Mouse (Mus musculus): ENCODE data around the gene Fkbp4. TPM values are rescaled to one million over a fixed set of nuclear protein-coding genes. Genes with fewer than 3 reads are reported as not detected.
"Not testable (repeated sequence)": the region's sequence is repeated elsewhere in the genome, so short reads cannot be mapped to it uniquely, and the experiment has no call there.

Gene Fkbp4
- polyA plus RNA-seq, 1 experiment from 2014 or later = 295 TPM

DNA sequence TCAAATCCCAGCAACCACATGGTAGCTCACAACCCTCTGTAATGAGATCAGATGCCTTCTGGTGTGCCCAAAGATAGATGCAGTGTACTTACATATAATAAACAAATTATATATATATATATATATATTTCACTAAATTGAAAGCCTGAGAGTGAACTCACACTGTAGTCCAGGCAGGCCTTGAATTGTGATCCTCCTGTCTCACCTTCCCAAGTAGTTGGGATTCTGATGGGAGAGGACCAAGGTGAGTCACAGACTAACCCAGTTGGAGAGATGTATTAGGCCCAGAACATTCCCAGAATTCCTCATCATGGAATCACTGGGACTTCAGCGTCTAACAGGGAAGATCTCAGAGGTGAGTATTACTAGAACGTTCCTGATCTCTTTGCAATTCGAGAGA, 39.5 kb downstream of the Fkbp4 start, which contains the start of gene Nrip2:
Gene Nrip2 (plus strand): TSS at position 301 of the 400 bp plus-strand sequence.
- no peak for ATAC-seq (ENCODE audit: low read depth)

DNA sequence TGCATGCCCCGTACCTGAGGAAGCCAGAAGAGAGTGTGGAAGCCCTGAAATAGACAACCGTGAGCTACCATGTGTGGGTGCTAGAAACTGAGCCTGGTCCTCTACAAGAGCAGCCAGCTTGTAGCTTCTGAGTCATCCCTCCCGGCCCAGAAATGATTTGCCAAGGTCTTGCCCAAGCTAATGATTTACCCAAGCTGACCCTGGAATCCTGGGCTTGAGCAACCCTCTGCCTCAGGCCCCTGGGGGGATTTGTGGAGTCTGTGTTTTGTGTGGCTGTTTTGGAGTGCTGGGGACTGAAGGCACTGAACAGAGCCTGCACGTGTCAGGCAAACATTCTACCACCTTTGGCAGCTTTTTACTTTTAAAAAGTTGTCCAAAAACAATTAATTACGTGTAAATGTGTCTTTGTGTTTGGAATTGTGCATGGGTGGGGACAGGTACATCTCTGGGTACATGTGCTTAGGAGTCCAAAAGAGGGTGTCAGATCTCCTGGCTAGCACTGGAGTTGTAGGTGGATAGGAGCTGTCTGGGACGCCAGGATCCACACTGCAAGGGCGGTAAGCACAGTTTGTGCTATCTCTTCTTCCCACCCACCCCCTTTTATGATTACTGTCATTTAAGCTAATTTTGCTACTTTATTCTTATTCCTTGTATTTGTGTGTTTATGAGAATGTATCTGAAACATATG, 40.8 kb downstream of the Fkbp4 start:
- WGBS = 80% methylated on average over 7 of the region's 7 CpGs
- Histone ChIP-seq H3K27ac (replicated peaks; ENCODE audit: low read depth, low read length) (no peak overlapping the region), H3K4me3 (ENCODE audit: low read depth, low read length) (no peak overlapping the region), H3K27me3 (replicated peaks; ENCODE audit: control insufficient read depth, insufficient read depth, low read length) (no peaks in the 10 kb centered on the region), H3K4me1 (ENCODE audit: control insufficient read depth, insufficient read depth, low read length) (peaks cover 10% of the 10 kb centered on the region; the same call in 1 of the 2 replicates), H3K36me3 (ENCODE audit: control insufficient read depth, insufficient read depth, low read length) (no peaks in the 10 kb centered on the region), H3K4me2 (ENCODE audit: low read depth, low read length) (no peak overlapping the region), H3K9ac (ENCODE audit: low read depth, low read length) (no peak overlapping the region), H3K9me3 (ENCODE audit: control insufficient read depth, low read length) (no peaks in the 10 kb centered on the region)
- DNase-seq (ENCODE audit: low spot score) = no peak
- no peak for ATAC-seq (ENCODE audit: low read depth)

More for the DNA sequence above, 39.5 kb downstream of the Fkbp4 start, which contains the start of gene Nrip2:
- WGBS = 69% methylated on average over 3 of the region's 3 CpGs
- Histone ChIP-seq H3K4me1 (ENCODE audit: control insufficient read depth, insufficient read depth, low read length) (peaks cover 10% of the 10 kb centered on the region; the same call in 1 of the 2 replicates), H3K36me3 (ENCODE audit: control insufficient read depth, insufficient read depth, low read length) (no peaks in the 10 kb centered on the region), H3K9ac (ENCODE audit: low read depth, low read length) (peak within 1 kb of the TSS; percentile 55), H3K27me3 (replicated peaks; ENCODE audit: control insufficient read depth, insufficient read depth, low read length) (no peaks in the 10 kb centered on the region), H3K4me3 (ENCODE audit: low read depth, low read length) (peak within 1 kb of the TSS; percentile 19), H3K27ac (replicated peaks; ENCODE audit: low read depth, low read length) (peak within 1 kb of the TSS; percentile 44; the same call in 1 of the 2 replicates), H3K9me3 (ENCODE audit: control insufficient read depth, low read length) (no peaks in the 10 kb centered on the region), H3K4me2 (ENCODE audit: low read depth, low read length) (peak within 1 kb of the TSS; percentile 51)
- no peak for DNase-seq (ENCODE audit: low spot score)

DNA sequence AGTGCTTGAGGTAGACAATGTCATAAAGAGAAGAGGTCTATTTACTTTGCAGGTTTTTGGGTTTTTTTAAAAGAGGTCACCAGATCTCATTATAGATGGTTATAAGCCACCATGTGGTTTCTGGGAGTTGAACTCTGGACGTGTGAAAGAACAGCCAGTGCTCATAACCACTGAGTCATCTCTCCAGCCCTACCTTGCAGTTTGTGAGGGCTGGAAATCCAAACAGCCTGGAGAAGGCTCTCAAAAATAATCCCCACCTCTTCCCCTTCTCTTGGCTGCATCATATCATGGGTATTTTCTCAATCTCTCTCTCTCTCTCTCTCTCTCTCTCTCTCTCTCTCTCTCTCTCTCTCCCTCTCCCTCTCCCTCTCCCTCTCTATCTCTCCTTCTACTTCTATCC, 47.8 kb downstream of the Fkbp4 start:
- H3K4me2 ChIP-seq (ENCODE audit: low read depth, low read length) = no peak overlapping the region
- WGBS = 36% methylated on average over 1 of the region's 1 CpGs
- no peaks in the 10 kb centered on the region for H3K9me3 ChIP-seq (ENCODE audit: control insufficient read depth, low read length)
- no peaks in the 10 kb centered on the region for H3K36me3 ChIP-seq (ENCODE audit: control insufficient read depth, insufficient read depth, low read length)
- no peaks in the 10 kb centered on the region for H3K4me1 ChIP-seq (ENCODE audit: control insufficient read depth, insufficient read depth, low read length)
- no peak overlapping the region for H3K4me3 ChIP-seq (ENCODE audit: low read depth, low read length)
- no peak overlapping the region for H3K9ac ChIP-seq (ENCODE audit: low read depth, low read length)
- DNase-seq (ENCODE audit: low spot score) (no peak), ATAC-seq (ENCODE audit: low read depth) (no peak)
- no peak overlapping the region for H3K27ac ChIP-seq (replicated peaks; ENCODE audit: low read depth, low read length)
- H3K27me3 ChIP-seq (replicated peaks; ENCODE audit: control insufficient read depth, insufficient read depth, low read length) = no peaks in the 10 kb centered on the region

DNA sequence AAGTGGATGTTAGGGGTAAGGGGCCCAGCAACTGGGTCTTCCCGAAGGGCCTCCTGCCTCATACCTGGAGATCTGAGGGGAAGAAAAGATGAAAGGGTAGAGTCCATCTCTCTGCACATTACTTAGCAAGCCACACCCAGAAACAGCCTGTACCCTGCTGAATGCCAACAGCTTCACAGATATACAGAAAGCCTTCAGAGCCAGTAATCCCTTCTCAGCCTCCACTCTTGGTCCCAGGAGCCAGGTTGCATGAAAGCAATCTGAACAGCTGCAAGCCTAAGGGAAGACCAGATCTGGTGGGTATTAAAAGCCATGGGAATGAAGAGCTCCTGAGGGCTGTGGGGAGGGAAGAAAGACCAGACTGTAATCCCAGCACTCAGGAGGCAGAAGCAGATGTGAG, 49.3 kb downstream of the Fkbp4 start:
- Histone ChIP-seq H3K4me2 (ENCODE audit: low read depth, low read length) (no peak overlapping the region), H3K9me3 (ENCODE audit: control insufficient read depth, low read length) (no peaks in the 10 kb centered on the region), H3K27me3 (replicated peaks; ENCODE audit: control insufficient read depth, insufficient read depth, low read length) (no peaks in the 10 kb centered on the region), H3K4me1 (ENCODE audit: control insufficient read depth, insufficient read depth, low read length) (no peaks in the 10 kb centered on the region), H3K9ac (ENCODE audit: low read depth, low read length) (no peak overlapping the region), H3K27ac (replicated peaks; ENCODE audit: low read depth, low read length) (no peak overlapping the region), H3K4me3 (ENCODE audit: low read depth, low read length) (no peak overlapping the region), H3K36me3 (ENCODE audit: control insufficient read depth, insufficient read depth, low read length) (no peaks in the 10 kb centered on the region)
- 71% methylated on average over 1 of the region's 1 CpGs for WGBS
- DNase-seq (ENCODE audit: low spot score) (peak; percentile 70), ATAC-seq (ENCODE audit: low read depth) (peak; percentile 44)

DNA sequence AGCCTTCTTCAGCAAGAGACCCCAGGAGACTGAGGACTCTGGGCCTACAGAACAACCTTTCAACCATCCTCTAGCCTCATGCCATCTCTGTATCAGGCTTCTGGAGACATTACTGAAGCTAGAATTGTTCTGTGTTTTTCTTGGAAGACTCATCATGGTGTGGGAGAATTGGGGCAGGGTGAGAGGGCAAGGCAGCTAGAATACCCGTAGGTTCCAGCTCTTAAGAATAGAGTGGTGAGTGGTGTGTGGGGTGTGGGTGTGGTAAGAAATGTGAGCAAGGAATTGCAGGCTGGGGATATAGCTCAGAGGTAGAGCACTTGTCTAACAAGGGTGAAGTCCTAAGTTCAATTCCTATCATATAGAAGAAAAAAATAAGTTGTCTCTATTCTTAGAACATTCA, 53.5 kb downstream of the Fkbp4 start:
- H3K27ac ChIP-seq (replicated peaks; ENCODE audit: low read depth, low read length) = no peak overlapping the region
- H3K4me2 ChIP-seq (ENCODE audit: low read depth, low read length) = no peak overlapping the region
- H3K27me3 ChIP-seq (replicated peaks; ENCODE audit: control insufficient read depth, insufficient read depth, low read length) = no peaks in the 10 kb centered on the region
- WGBS = 74% methylated on average over 1 of the region's 1 CpGs
- H3K4me1 ChIP-seq (ENCODE audit: control insufficient read depth, insufficient read depth, low read length) = no peaks in the 10 kb centered on the region
- no peak overlapping the region for H3K9ac ChIP-seq (ENCODE audit: low read depth, low read length)
- ATAC-seq (ENCODE audit: low read depth) (no peak), DNase-seq (ENCODE audit: low spot score) (no peak)
- H3K4me3 ChIP-seq (ENCODE audit: low read depth, low read length) = no peak overlapping the region
- H3K36me3 ChIP-seq (ENCODE audit: control insufficient read depth, insufficient read depth, low read length) = no peaks in the 10 kb centered on the region
- no peaks in the 10 kb centered on the region for H3K9me3 ChIP-seq (ENCODE audit: control insufficient read depth, low read length)

DNA sequence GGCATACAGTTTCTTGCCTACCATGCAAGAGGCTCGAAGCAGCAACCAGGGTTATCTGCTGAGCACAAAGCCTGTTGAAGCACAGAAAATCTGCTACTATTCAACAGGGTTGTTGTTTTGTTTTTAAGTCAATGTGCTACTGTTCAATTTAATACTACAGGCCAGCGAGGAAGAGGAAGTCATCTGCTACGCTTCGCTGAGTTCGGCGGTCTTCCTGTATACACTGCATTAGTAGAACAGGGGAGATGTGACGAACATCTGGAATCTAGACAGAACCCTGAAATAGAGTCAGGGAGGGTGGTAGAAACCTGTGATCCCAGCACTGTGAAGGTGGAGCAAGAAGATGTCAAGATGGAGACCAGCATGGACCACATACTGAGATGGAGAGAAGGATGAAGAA, 54.7 kb downstream of the Fkbp4 start:
- H3K4me3 ChIP-seq (ENCODE audit: low read depth, low read length) = no peak overlapping the region

DNA sequence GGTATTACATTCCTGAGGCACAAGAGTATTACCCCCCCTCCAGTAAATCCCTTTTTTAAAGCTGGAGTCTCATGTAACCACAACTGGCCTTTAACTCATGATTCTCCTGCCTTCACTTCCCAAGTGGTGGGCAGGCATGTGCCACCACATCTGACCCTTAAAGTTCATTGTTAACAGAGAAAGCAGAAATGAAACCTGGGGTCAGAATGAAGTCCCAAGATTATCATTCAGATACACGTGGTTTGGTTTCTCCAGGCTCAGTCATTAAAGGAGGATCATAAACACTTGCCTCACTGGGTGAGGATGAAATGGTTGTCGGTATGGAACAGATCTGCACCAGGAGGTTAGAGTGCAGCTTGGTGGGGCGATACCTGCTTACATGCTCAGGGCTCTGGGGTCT, 57.2 kb downstream of the Fkbp4 start:
- peaks cover 3% of the 10 kb centered on the region; the same call in 1 of the 2 replicates for H3K36me3 ChIP-seq (ENCODE audit: control insufficient read depth, insufficient read depth, low read length)
- 70% methylated on average over 3 of the region's 3 CpGs for WGBS
- no peaks in the 10 kb centered on the region for H3K27me3 ChIP-seq (replicated peaks; ENCODE audit: control insufficient read depth, insufficient read depth, low read length)
- DNase-seq (ENCODE audit: low spot score) (no peak), ATAC-seq (ENCODE audit: low read depth) (no peak)
- no peak overlapping the region for H3K9ac ChIP-seq (ENCODE audit: low read depth, low read length)
- H3K4me3 ChIP-seq (ENCODE audit: low read depth, low read length) = no peak overlapping the region
- no peak overlapping the region for H3K27ac ChIP-seq (replicated peaks; ENCODE audit: low read depth, low read length)
- H3K4me1 ChIP-seq (ENCODE audit: control insufficient read depth, insufficient read depth, low read length) = no peaks in the 10 kb centered on the region
- H3K9me3 ChIP-seq (ENCODE audit: control insufficient read depth, low read length) = no peaks in the 10 kb centered on the region
- H3K4me2 ChIP-seq (ENCODE audit: low read depth, low read length) = no peak overlapping the region

More for the DNA sequence above, 54.7 kb downstream of the Fkbp4 start:
- 66% methylated on average over 7 of the region's 7 CpGs for WGBS
- H3K36me3 ChIP-seq (ENCODE audit: control insufficient read depth, insufficient read depth, low read length) = no peaks in the 10 kb centered on the region
- H3K9me3 ChIP-seq (ENCODE audit: control insufficient read depth, low read length) = no peaks in the 10 kb centered on the region
- H3K9ac ChIP-seq (ENCODE audit: low read depth, low read length) = no peak overlapping the region
- H3K4me1 ChIP-seq (ENCODE audit: control insufficient read depth, insufficient read depth, low read length) = no peaks in the 10 kb centered on the region
- H3K27me3 ChIP-seq (replicated peaks; ENCODE audit: control insufficient read depth, insufficient read depth, low read length) = no peaks in the 10 kb centered on the region
- no peak overlapping the region for H3K4me2 ChIP-seq (ENCODE audit: low read depth, low read length)
- DNase-seq (ENCODE audit: low spot score) (no peak), ATAC-seq (ENCODE audit: low read depth) (no peak)
- no peak overlapping the region for H3K27ac ChIP-seq (replicated peaks; ENCODE audit: low read depth, low read length)

DNA sequence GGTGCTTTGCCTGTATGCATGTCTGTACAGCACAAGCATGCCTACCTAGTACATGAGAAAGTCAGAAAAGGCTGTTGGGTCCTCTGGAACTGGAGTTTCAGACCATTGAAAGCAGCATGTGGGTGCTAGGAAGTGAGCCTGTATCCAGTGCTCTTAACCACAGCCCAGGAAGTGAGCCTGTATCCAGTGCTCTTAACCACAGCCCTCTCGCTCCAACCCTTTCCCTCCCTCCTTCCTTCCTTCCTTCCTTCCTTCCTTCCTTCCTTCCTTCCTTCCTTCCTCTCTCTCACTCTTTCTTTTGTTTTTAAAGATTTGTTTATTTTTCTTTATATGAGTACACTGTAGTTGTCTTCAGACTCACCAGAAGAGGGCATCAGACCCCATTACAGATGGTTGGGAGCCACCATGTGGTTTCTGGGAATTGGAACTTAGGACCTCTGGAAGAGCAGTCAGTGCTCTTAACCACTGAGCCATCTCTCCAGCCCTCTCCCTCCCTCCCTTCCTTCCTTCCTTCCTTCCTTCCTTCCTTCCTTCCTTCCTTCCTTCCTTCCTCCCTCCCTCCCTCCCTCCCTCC, 57.8 kb downstream of the Fkbp4 start:
- H3K27ac ChIP-seq (replicated peaks; ENCODE audit: low read depth, low read length); H3K4me3 ChIP-seq (ENCODE audit: low read depth, low read length); H3K27me3 ChIP-seq (replicated peaks; ENCODE audit: control insufficient read depth, insufficient read depth, low read length); H3K4me2 ChIP-seq (ENCODE audit: low read depth, low read length); H3K4me1 ChIP-seq (ENCODE audit: control insufficient read depth, insufficient read depth, low read length); ATAC-seq (ENCODE audit: low read depth); H3K9ac ChIP-seq (ENCODE audit: low read depth, low read length); DNase-seq (ENCODE audit: low spot score); H3K36me3 ChIP-seq (ENCODE audit: control insufficient read depth, insufficient read depth, low read length); H3K9me3 ChIP-seq (ENCODE audit: control insufficient read depth, low read length): not testable (repeated sequence)
- WGBS = 67% methylated on average over 1 of the region's 1 CpGs
